Mouse (Mus musculus) MEL (cell line): ENCODE measurements around the gene Gabbr2.

ENCODE experiments used
- CTCF ChIP-seq, 3 experiments: IDR thresholded peaks in 2 of 3; conservative IDR thresholded peaks in 1 of 3; 2 replicates each; pipeline ENCODE4 v1.5.1; 2011 to 2012; ENCODE audit warnings: low read length in 3 of 3, low read depth in 2 of 3, mild to moderate bottlenecking in 2 of 3, improper control_type of control experiment in 1 of 3, inconsistent platforms in 1 of 3, mixed read lengths in 1 of 3, moderate library complexity in 1 of 3; ENCODE audit not compliant: control insufficient read depth in 1 of 3, insufficient read depth in 1 of 3, poor library complexity in 1 of 3, severe bottlenecking in 1 of 3
- MYC ChIP-seq: IDR thresholded peaks from 2 replicates; pipeline ENCODE4 v1.6.1; 2011; ENCODE audit warnings: low read depth, mild to moderate bottlenecking, low read length, improper control_type of control experiment, moderate library complexity
- TCF12 ChIP-seq: IDR thresholded peaks from 2 replicates; pipeline ENCODE4 v1.6.1; 2014; ENCODE audit warnings: low read depth, mild to moderate bottlenecking, inconsistent platforms, low read length, improper control_type of control experiment, moderate library complexity
- UBTF ChIP-seq: IDR thresholded peaks from 2 replicates; pipeline ENCODE4 v1.6.1; 2012; ENCODE audit warnings: low read depth, mild to moderate bottlenecking, inconsistent platforms, low read length, improper control_type of control experiment, moderate library complexity, borderline replicate concordance; ENCODE audit not compliant: insufficient read depth
- ZNF384 ChIP-seq: IDR thresholded peaks from 2 replicates; pipeline ENCODE4 v1.6.1; 2012; ENCODE audit warnings: low read depth, mild to moderate bottlenecking, inconsistent platforms, low read length, improper control_type of control experiment

DNA sequence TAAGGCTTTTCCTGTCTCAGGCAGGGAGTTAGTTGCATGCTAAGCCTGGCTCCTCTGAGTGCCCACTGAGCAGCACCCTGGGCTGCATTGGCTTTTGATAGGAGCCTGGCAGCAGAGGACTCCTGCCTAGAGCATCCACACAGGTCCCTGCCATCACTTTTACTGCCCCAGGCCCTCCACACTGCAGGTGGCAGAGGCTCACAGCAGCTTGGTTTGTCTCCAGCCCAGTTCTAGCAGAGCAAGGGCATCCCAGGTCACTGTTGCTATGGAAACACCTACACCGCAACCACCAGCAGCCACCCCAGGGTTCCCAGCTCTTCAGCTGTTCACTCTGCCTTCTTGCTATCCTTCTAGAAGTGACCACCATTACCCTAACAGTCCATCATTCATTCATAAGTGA, 263.4 kb downstream of the Gabbr2 start:
- TF ChIP-seq MYC (no peak), CTCF (IDR thresholded peaks at IDR 0.05 in 2 of 3, conservative IDR thresholded peaks at IDR 0.05 in 1 of 3; ENCODE audit: control insufficient read depth in 1 of 3, insufficient read depth in 1 of 3, low read depth in 2 of 3, low read length in 3 of 3, poor library complexity in 1 of 3, severe bottlenecking in 1 of 3) (no peak), ZNF384 (no peak), TCF12 (no peak), UBTF (no peak)
